Comparison of ENCODE assay signal across 16 mouse cellular contexts in genomic region chr10:81146296-81146695, GRCm38 (mm10). TPM values are rescaled to one million over a fixed set of nuclear protein-coding genes. Genes with fewer than 3 reads are reported as not detected.
A peak's percentile ranks its signal among the peaks of the same experiment; 100 is the strongest.
DNase-seq lines count a peak whose midpoint lies in the region; ATAC-seq and TF ChIP-seq lines count a peak whose summit lies in the region.
"Had no signal": no experiment of that assay in that cellular context is flagged by ENCODE, and none has a peak within 500 bp of the region (broad histone marks: within the 10 kb centered on the region; RNA-seq: fewer than 3 reads in every experiment).

No protein-coding gene starts in this region.

- WGBS in heart, embryonic 10.5 days = 88% methylated on average over 4 of the region's 4 CpGs
- WGBS in macrophage (ENCODE audit: missing documents) = 0% methylated on average over 2 of the region's 4 CpGs

- peak; percentile 27 for ATAC-seq in Patski
- ATAC-seq in erythroblast, adult 5-6 weeks (replicated peaks; ENCODE audit: low FRiP score, poor library complexity, severe bottlenecking) = no peak
- ATAC-seq: forebrain, embryonic 16.5 days had no signal

- H3K36me3 ChIP-seq in heart, embryonic 10.5 days = peaks cover 80% of the 10 kb centered on the region
- peaks cover 39% of the 10 kb centered on the region for H3K36me3 ChIP-seq in macrophage (ENCODE audit: inconsistent target)

- POLR2A ChIA-PET in Patski (lab: Charles Lee) = interaction anchor here (1.0 to 1.1 kb wide), 2 partner anchors 9 to 21 kb away, joined by 3 to 4 read pairs; no protein-coding TSS in a partner anchor

- peaks cover 100% of the 10 kb centered on the region for H3K79me2 ChIP-seq in macrophage (ENCODE audit: inconsistent target)

- no peak for TF ChIP-seq CTCF in Patski (IDR thresholded peaks at IDR 0.05)

- no peaks in the 10 kb centered on the region for H3K27me3 ChIP-seq in heart, embryonic 10.5 days (ENCODE audit: insufficient read depth, poor library complexity, severe bottlenecking)
- H3K27me3 ChIP-seq in Patski = no peaks in the 10 kb centered on the region

- DNase-seq in heart, embryonic 10.5 days (ENCODE audit: low spot score) = no peak
- DNase-seq in heart, adult 11 months = no peak
- DNase-seq in 416B (ENCODE audit: low read depth) (peak; percentile 79), Patski (ENCODE audit: low read depth, low spot score) (no peak)
- DNase-seq in gastrocnemius, adult 8-10 months (ENCODE audit: low spot score in 2 of 2) = no peak
- no peak for DNase-seq in cerebellum, adult 11 months
- DNase-seq: cerebellum, adult 8-10 months; midbrain, embryonic 14.5 days had no signal

- no peaks in the 10 kb centered on the region for H3K9me3 ChIP-seq in heart, embryonic 10.5 days

- in situ Hi-C loops in Patski (cut with MboI; ENCODE audit: low pct_unique_long_range_greater_than_20kb) = no loop called here

- H3K27ac ChIP-seq in heart, embryonic 10.5 days = 0 out of 2 replicates have a peak overlapping the region, but pooled peaks have one; percentile 31
- H3K27ac ChIP-seq in macrophage = 0 out of 2 replicates have a peak overlapping the region, but pooled peaks have one; percentile 7
- H3K27ac ChIP-seq: hindbrain, embryonic 14.5 days; kidney, postnatal 0 days had no signal

- no peak overlapping the region for H3K4me3 ChIP-seq in heart, embryonic 10.5 days
- H3K4me3 ChIP-seq in macrophage (ENCODE audit: inconsistent target) = no peak overlapping the region

- CTCF ChIA-PET in Patski (lab: Charles Lee) = interaction anchor here (1.4 kb wide), 1 partner anchor 9 kb away, joined by 4 read pairs; no protein-coding TSS in a partner anchor

- H3K4me1 ChIP-seq in heart, embryonic 10.5 days = peaks cover 51% of the 10 kb centered on the region

RNA-seq across cellular contexts. Expression of gene Zbtb7a, which starts 11.3 kb away (rescaled TPM):
- 17.6 and 18.6 TPM in 2 replicates for polyA plus RNA-seq in heart, embryonic 10.5 days (2016; fragmentation: Nextera tagmentation; extraction: Ambion mirVana)
- polyA plus RNA-seq in Patski (2021) (40.6 TPM), macrophage (2018) (48.1 to 55.4 TPM (median 52.8 TPM) in 3 replicates)
- 100 to 1,000 TPM in 6 of 26 experiments, 10 to 100 TPM in 20; 17.7 to 188 (median 75.1) TPM for total RNA-seq in macrophage (2018; cell fraction: chromatin; rRNA removed)
- total RNA-seq in macrophage (2018; cell fraction: cytosol; rRNA removed) = 100 to 1,000 TPM in 4 of 26 experiments, 10 to 100 TPM in 22; 50.3 to 111 (median 83.6) TPM
- total RNA-seq in macrophage (2018; cell fraction: nucleus; rRNA removed) = 100 to 1,000 TPM in 11 of 26 experiments, 10 to 100 TPM in 15; 39.7 to 162 (median 88.6) TPM
- 11.5 and 13.2 TPM in 2 replicates for total RNA-seq in erythroblast, adult 5-6 weeks (2015; ENCODE audit: low replicate concordance)
- total RNA-seq in erythroblast, adult 5-6 weeks (2017; ENCODE audit: low replicate concordance) = 10.1 and 14.2 TPM in 2 replicates
- 10 to 100 TPM; 24.8 to 28.9 (median 25.5) TPM for total RNA-seq in gastrocnemius, adult 8-10 months (2022)

RNA-seq across cellular contexts. Expression of gene Pias4, which starts 21.4 kb away (rescaled TPM):
- polyA plus RNA-seq in heart, embryonic 10.5 days (2016; fragmentation: Nextera tagmentation; extraction: Ambion mirVana) = 53.5 and 62.2 TPM in 2 replicates
- polyA plus RNA-seq in Patski (2021) (33.9 TPM), macrophage (2018) (19.6 to 22.5 TPM (median 21.5 TPM) in 3 replicates)
- 100 to 1,000 TPM in 1 of 26 experiments, 10 to 100 TPM in 25; 30.3 to 113 (median 63.8) TPM for total RNA-seq in macrophage (2018; cell fraction: chromatin; rRNA removed)
- 10 to 100 TPM; 18.8 to 27.9 (median 23.9) TPM for total RNA-seq in macrophage (2018; cell fraction: cytosol; rRNA removed)
- 10 to 100 TPM; 29.0 to 59.1 (median 42.5) TPM for total RNA-seq in macrophage (2018; cell fraction: nucleus; rRNA removed)
- 4.4 and 11.3 TPM in 2 replicates for total RNA-seq in erythroblast, adult 5-6 weeks (2015; ENCODE audit: low replicate concordance)
- 12.3 and 19.3 TPM in 2 replicates for total RNA-seq in erythroblast, adult 5-6 weeks (2017; ENCODE audit: low replicate concordance)
- total RNA-seq in gastrocnemius, adult 8-10 months (2022) = 10 to 100 TPM; 14.0 to 19.0 (median 16.2) TPM

RNA-seq across cellular contexts. Expression of gene Eef2, which starts 30.1 kb away (rescaled TPM):
- 447 and 460 TPM in 2 replicates for polyA plus RNA-seq in heart, embryonic 10.5 days (2016; fragmentation: Nextera tagmentation; extraction: Ambion mirVana)
- polyA plus RNA-seq in Patski (2021) = 1,798 TPM
- total RNA-seq in macrophage (2018; cell fraction: chromatin; rRNA removed) = 100 to 1,000 TPM; 161 to 373 (median 228) TPM
- total RNA-seq in macrophage (2018; cell fraction: cytosol; rRNA removed) = 1,000 to 10,000 TPM in 11 of 26 experiments, 100 to 1,000 TPM in 15; 644 to 1,256 (median 896) TPM
- 100 to 1,000 TPM; 248 to 505 (median 331) TPM for total RNA-seq in macrophage (2018; cell fraction: nucleus; rRNA removed)
- polyA plus RNA-seq in macrophage (2018) = 749 to 1,081 TPM (median 1,012 TPM) in 3 replicates
- total RNA-seq in erythroblast, adult 5-6 weeks (2015; ENCODE audit: low replicate concordance) = 227 and 267 TPM in 2 replicates
- 388 and 458 TPM in 2 replicates for total RNA-seq in erythroblast, adult 5-6 weeks (2017; ENCODE audit: low replicate concordance)
- 1,000 to 10,000 TPM; 1,293 to 1,550 (median 1,345) TPM for total RNA-seq in gastrocnemius, adult 8-10 months (2022)

RNA-seq across cellular contexts. Expression of gene Dapk3, which starts 36.5 kb away (rescaled TPM):
- polyA plus RNA-seq in heart, embryonic 10.5 days (2016; fragmentation: Nextera tagmentation; extraction: Ambion mirVana) = 56.3 and 78.7 TPM in 2 replicates
- polyA plus RNA-seq in Patski (2021) (82.0 TPM), macrophage (2018) (41.2 to 57.0 TPM (median 43.5 TPM) in 3 replicates)
- total RNA-seq in macrophage (2018; cell fraction: chromatin; rRNA removed) = 10 to 100 TPM; 33.3 to 98.4 (median 63.9) TPM
- 10 to 100 TPM; 23.9 to 52.8 (median 37.5) TPM for total RNA-seq in macrophage (2018; cell fraction: cytosol; rRNA removed)
- total RNA-seq in macrophage (2018; cell fraction: nucleus; rRNA removed) = 10 to 100 TPM; 25.6 to 59.4 (median 45.8) TPM
- total RNA-seq in erythroblast, adult 5-6 weeks (2015; ENCODE audit: low replicate concordance) = 3.3 and 7.3 TPM in 2 replicates
- total RNA-seq in erythroblast, adult 5-6 weeks (2017; ENCODE audit: low replicate concordance) = 10.8 and 11.8 TPM in 2 replicates
- 10 to 100 TPM; 25.2 to 31.5 (median 27.3) TPM for total RNA-seq in gastrocnemius, adult 8-10 months (2022)

RNA-seq across cellular contexts. Expression of gene 4930442H23Rik, which starts 37.4 kb away (rescaled TPM):
- polyA plus RNA-seq in heart, embryonic 10.5 days (2016; fragmentation: Nextera tagmentation; extraction: Ambion mirVana) = not detected in 2 replicates
- 0.50 TPM for polyA plus RNA-seq in Patski (2021)
- not detected for total RNA-seq in macrophage (2018; cell fraction: chromatin; rRNA removed)
- not detected for total RNA-seq in macrophage (2018; cell fraction: cytosol; rRNA removed)
- total RNA-seq in macrophage (2018; cell fraction: nucleus; rRNA removed) = not detected
- polyA plus RNA-seq in macrophage (2018) = not detected in 3 replicates
- not detected in 2 replicates for total RNA-seq in erythroblast, adult 5-6 weeks (2015; ENCODE audit: low replicate concordance)
- total RNA-seq in erythroblast, adult 5-6 weeks (2017; ENCODE audit: low replicate concordance) = not detected in 2 replicates
- not detected for total RNA-seq in gastrocnemius, adult 8-10 months (2022)
- total RNA-seq: left cerebral cortex, adult 18-20 months had no signal
- polyA plus RNA-seq: forebrain, embryonic 16.5 days; hindbrain, embryonic 14.5 days; kidney, postnatal 0 days; liver, embryonic 16.5 days; midbrain, embryonic 14.5 days; thymus, postnatal 0 days had no signal
